Mouse (Mus musculus) MEL (cell line): ENCODE measurements around the gene Josd1. TPM values are rescaled to one million over a fixed set of nuclear protein-coding genes. Genes with fewer than 3 reads are reported as not detected.

ENCODE experiments used
- DNase-seq: peaks from one replicate; pipeline ENCODE4 v3.0.0; 2011; ENCODE audit warnings: low read depth, low spot score
- H3K27ac ChIP-seq: 2 replicates; pipeline ENCODE4 v1.5.1; 2012; ENCODE audit warnings: low read depth, mild to moderate bottlenecking, control low read depth, low read length, moderate library complexity; ENCODE audit not compliant: control insufficient read depth
- H3K27me3 ChIP-seq, 2 experiments: fragments of 150-350 bp in 1 of 2; sonication (generic) in 1 of 2; 2 replicates each; pipeline ENCODE4 v1.6.1; 2012; ENCODE audit warnings: low read length in 2 of 2, mild to moderate bottlenecking in 2 of 2, improper control_type of control experiment in 1 of 2, moderate library complexity in 1 of 2; ENCODE audit not compliant: insufficient read depth in 2 of 2, control insufficient read depth in 1 of 2
- H3K36me3 ChIP-seq, 2 experiments: 2 replicates each; pipeline ENCODE4 v1.6.1; 2012 to 2014; ENCODE audit warnings: low read length in 2 of 2, improper control_type of control experiment in 1 of 2, inconsistent platforms in 1 of 2, mild to moderate bottlenecking in 1 of 2; ENCODE audit not compliant: insufficient read depth in 2 of 2, control insufficient read depth in 1 of 2
- H3K4me1 ChIP-seq, 2 experiments: fragments of 150-350 bp in 1 of 2; sonication (generic) in 1 of 2; 2 replicates each; pipeline ENCODE4 v1.6.1; 2012; ENCODE audit warnings: low read length in 2 of 2, improper control_type of control experiment in 1 of 2, mild to moderate bottlenecking in 1 of 2; ENCODE audit not compliant: insufficient read depth in 2 of 2, control insufficient read depth in 1 of 2
- H3K4me3 ChIP-seq, 2 experiments: fragments of 150-350 bp in 1 of 2; sonication (generic) in 1 of 2; 2 replicates each; pipeline ENCODE4 v1.5.1; 2012; ENCODE audit warnings: low read depth in 2 of 2, low read length in 2 of 2, mild to moderate bottlenecking in 2 of 2, moderate library complexity in 2 of 2, control low read depth in 1 of 2, improper control_type of control experiment in 1 of 2; ENCODE audit not compliant: control insufficient read depth in 1 of 2, insufficient read depth in 1 of 2
- H3K79me2 ChIP-seq: 2 replicates; pipeline ENCODE4 v1.6.1; 2012; ENCODE audit warnings: mild to moderate bottlenecking, low read length, moderate library complexity; ENCODE audit not compliant: control insufficient read depth, poor library complexity, insufficient read depth
- H3K9ac ChIP-seq: 2 replicates; pipeline ENCODE4 v1.6.1; 2012; ENCODE audit warnings: low read depth, mild to moderate bottlenecking, control low read depth, low read length, moderate library complexity; ENCODE audit not compliant: control insufficient read depth, poor library complexity, severe bottlenecking
- H3K9me3 ChIP-seq: fragments of 150-350 bp; sonication (generic); replicated peaks from 2 replicates; pipeline ENCODE4 v1.6.1; 2012; ENCODE audit warnings: mild to moderate bottlenecking, low read length, improper control_type of control experiment, moderate library complexity; ENCODE audit not compliant: insufficient read depth
- BHLHE40 ChIP-seq: IDR thresholded peaks from 2 replicates; pipeline ENCODE4 v1.6.1; 2012; ENCODE audit warnings: low read depth, mild to moderate bottlenecking, inconsistent platforms, low read length, improper control_type of control experiment, borderline replicate concordance
- CHD1 ChIP-seq: IDR thresholded peaks from 2 replicates; pipeline ENCODE4 v1.6.1; 2012; ENCODE audit warnings: low read depth, mild to moderate bottlenecking, inconsistent platforms, low read length, improper control_type of control experiment
- CHD2 ChIP-seq: IDR thresholded peaks from 2 replicates; pipeline ENCODE4 v1.6.1; 2011; ENCODE audit warnings: low read length, improper control_type of control experiment
- ELF1 ChIP-seq: IDR thresholded peaks from 2 replicates; pipeline ENCODE4 v1.6.1; 2014; ENCODE audit warnings: low read depth, mild to moderate bottlenecking, inconsistent platforms, low read length, improper control_type of control experiment, moderate library complexity
- EP300 ChIP-seq, 2 experiments: IDR thresholded peaks; 2 replicates each; pipeline ENCODE4 v1.6.1; 2011; ENCODE audit warnings: improper control_type of control experiment in 2 of 2, low read length in 2 of 2, low read depth in 1 of 2, mild to moderate bottlenecking in 1 of 2
- GATA1 ChIP-seq: IDR thresholded peaks from 2 replicates; pipeline ENCODE4 v1.6.1; 2011; ENCODE audit warnings: low read depth, low read length, improper control_type of control experiment
- KAT2A ChIP-seq: conservative IDR thresholded peaks from 2 replicates; pipeline ENCODE4 v1.6.1; 2012; ENCODE audit warnings: low read depth, low read length, improper control_type of control experiment, inconsistent platforms
- MAFK ChIP-seq: IDR thresholded peaks from 2 replicates; pipeline ENCODE4 v1.6.1; 2011; ENCODE audit warnings: low read depth, mild to moderate bottlenecking, low read length, improper control_type of control experiment, borderline replicate concordance
- MXI1 ChIP-seq: IDR thresholded peaks from 2 replicates; pipeline ENCODE4 v1.6.1; 2011; ENCODE audit warnings: mild to moderate bottlenecking, low read depth, low read length, improper control_type of control experiment
- POLR2A ChIP-seq, 2 experiments: IDR thresholded peaks; 2 replicates each; pipeline ENCODE4 v1.6.1; 2011 to 2012; ENCODE audit warnings: low read length in 2 of 2, mild to moderate bottlenecking in 2 of 2, control low read depth in 1 of 2, improper control_type of control experiment in 1 of 2, low read depth in 1 of 2, moderate library complexity in 1 of 2; ENCODE audit not compliant: control insufficient read depth in 1 of 2, insufficient read depth in 1 of 2, poor library complexity in 1 of 2
- RCOR1 ChIP-seq: IDR thresholded peaks from 2 replicates; pipeline ENCODE4 v1.6.1; 2012; ENCODE audit warnings: low read depth, mild to moderate bottlenecking, inconsistent platforms, low read length, improper control_type of control experiment
- SIN3A ChIP-seq: IDR thresholded peaks from 2 replicates; pipeline ENCODE4 v1.6.1; 2012; ENCODE audit warnings: low read length, improper control_type of control experiment, inconsistent platforms
- TBP ChIP-seq: IDR thresholded peaks from 2 replicates; pipeline ENCODE4 v1.8.0; 2011; ENCODE audit warnings: low read depth, low read length, improper control_type of control experiment
- TCF12 ChIP-seq: IDR thresholded peaks from 2 replicates; pipeline ENCODE4 v1.6.1; 2014; ENCODE audit warnings: low read depth, mild to moderate bottlenecking, inconsistent platforms, low read length, improper control_type of control experiment, moderate library complexity
- UBTF ChIP-seq: IDR thresholded peaks from 2 replicates; pipeline ENCODE4 v1.6.1; 2012; ENCODE audit warnings: low read depth, mild to moderate bottlenecking, inconsistent platforms, low read length, improper control_type of control experiment, moderate library complexity, borderline replicate concordance; ENCODE audit not compliant: insufficient read depth
- ZC3H11A ChIP-seq: IDR thresholded peaks from 2 replicates; pipeline ENCODE4 v1.6.1; 2012; ENCODE audit warnings: low read depth, mild to moderate bottlenecking, inconsistent platforms, low read length, improper control_type of control experiment
- polyA plus RNA-seq, 2 experiments: library from polyadenylated mRNA; stranded (reverse) in 1 of 2; unstranded in 1 of 2; fragments of >175 nt in 1 of 2; fragments of >200 nt in 1 of 2; gene quantifications; 2 replicates each; pipeline versions ENCODE4 v1.2.1 to v1.2.4; 2012; ENCODE audit warnings: low replicate concordance in 2 of 2, low read depth in 1 of 2; ENCODE audit not compliant: insufficient read length in 2 of 2, insufficient read depth in 1 of 2, missing spikeins in 1 of 2
- total RNA-seq: library from RNA; depleted of rRNA; stranded (reverse); fragments of 300-350 nt; gene quantifications from 2 replicates; pipeline ENCODE4 v1.2.3, GENCODE M21; 2012

Gene Josd1
- total and polyA plus RNA-seq, 3 experiments, result 46.5 to 47.2 TPM; not detected in 1

GRCm38 (mm10) chr15:79692334-79692733 lies 4.6 kb upstream of the Josd1 start:
- Histone ChIP-seq H3K4me3 (no peak overlapping the region), H3K9me3 (no peaks in the 10 kb centered on the region), H3K27ac (no peak overlapping the region), H3K79me2 (peaks cover 48% of the 10 kb centered on the region), H3K4me1 (peaks cover 8 to 31% of the 10 kb centered on the region in 2 experiments), H3K36me3 (peaks cover 0 to 43% of the 10 kb centered on the region in 2 experiments; a peak in 3 of 4 replicates), H3K9ac (no peak overlapping the region), H3K27me3 (no peaks in the 10 kb centered on the region)
- DNase-seq, result no peak
- 0 out of 2 replicates have a peak, but pooled peaks have one; percentile 6 for TF ChIP-seq GATA1
- TF ChIP-seq ZC3H11A, result no peak
- peak; percentile 62; the same call in 1 of the 2 replicates for TF ChIP-seq TBP

DNA sequence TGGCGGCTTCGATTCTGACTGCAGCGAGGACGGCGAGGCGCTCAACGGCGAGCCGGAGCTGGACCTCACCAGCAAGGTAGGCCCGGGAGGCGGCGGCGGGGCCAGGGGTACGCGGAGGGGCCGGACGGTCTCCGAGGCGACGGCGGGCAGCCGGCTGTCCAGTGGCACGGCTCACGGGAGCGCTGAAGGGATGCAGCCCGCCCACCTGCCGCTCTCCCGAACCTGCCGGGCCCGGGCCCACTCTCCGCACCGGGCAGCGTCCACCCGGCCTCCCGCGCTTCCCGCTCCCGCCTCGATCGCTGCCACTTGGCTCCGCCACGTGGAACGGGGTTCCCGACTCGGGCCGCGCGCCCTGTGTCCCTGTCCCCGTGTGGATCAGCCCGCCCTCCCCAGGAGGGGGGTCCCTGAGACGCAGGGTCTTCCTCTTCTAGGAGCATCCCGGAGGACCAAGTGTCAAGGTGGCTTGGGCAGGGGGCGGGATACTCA lies 3.3 kb upstream of the Josd1 start:
- Histone ChIP-seq H3K36me3 (peaks cover 0 to 45% of the 10 kb centered on the region in 2 experiments; a peak in 3 of 4 replicates), H3K4me3 (peak overlapping the region; percentile 82 to 87), H3K79me2 (peaks cover 56% of the 10 kb centered on the region), H3K4me1 (peaks cover 8 to 34% of the 10 kb centered on the region in 2 experiments), H3K27ac (peak overlapping the region; percentile 66), H3K9me3 (no peaks in the 10 kb centered on the region), H3K9ac (peak overlapping the region; percentile 96), H3K27me3 (no peaks in the 10 kb centered on the region)
- TF ChIP-seq CHD1 (no peak), TCF12 (no peak), CHD2 (no peak), SIN3A (peak; percentile 43; the same call in 1 of the 2 replicates), EP300 (IDR thresholded peaks at IDR 0.05; ENCODE audit: low read depth in 1 of 2, low read length in 2 of 2) (no peak), POLR2A (IDR thresholded peaks at IDR 0.05; ENCODE audit: control insufficient read depth in 1 of 2, insufficient read depth in 1 of 2, low read depth in 1 of 2, low read length in 2 of 2, poor library complexity in 1 of 2) (0 out of 4 replicates have a peak, but pooled peaks of 1 of the 2 experiments have one; percentile 7), ELF1 (no peak), UBTF (no peak), MAFK (no peak), RCOR1 (no peak), BHLHE40 (no peak), KAT2A (no peak), ZC3H11A (no peak), MXI1 (peak; percentile 66; the same call in 1 of the 2 replicates)
- DNase-seq, result peak; percentile 44
